Mouse (Mus musculus): Measurements from ENCODE around the gene Hikeshi.

The Hikeshi gene

DNA sequence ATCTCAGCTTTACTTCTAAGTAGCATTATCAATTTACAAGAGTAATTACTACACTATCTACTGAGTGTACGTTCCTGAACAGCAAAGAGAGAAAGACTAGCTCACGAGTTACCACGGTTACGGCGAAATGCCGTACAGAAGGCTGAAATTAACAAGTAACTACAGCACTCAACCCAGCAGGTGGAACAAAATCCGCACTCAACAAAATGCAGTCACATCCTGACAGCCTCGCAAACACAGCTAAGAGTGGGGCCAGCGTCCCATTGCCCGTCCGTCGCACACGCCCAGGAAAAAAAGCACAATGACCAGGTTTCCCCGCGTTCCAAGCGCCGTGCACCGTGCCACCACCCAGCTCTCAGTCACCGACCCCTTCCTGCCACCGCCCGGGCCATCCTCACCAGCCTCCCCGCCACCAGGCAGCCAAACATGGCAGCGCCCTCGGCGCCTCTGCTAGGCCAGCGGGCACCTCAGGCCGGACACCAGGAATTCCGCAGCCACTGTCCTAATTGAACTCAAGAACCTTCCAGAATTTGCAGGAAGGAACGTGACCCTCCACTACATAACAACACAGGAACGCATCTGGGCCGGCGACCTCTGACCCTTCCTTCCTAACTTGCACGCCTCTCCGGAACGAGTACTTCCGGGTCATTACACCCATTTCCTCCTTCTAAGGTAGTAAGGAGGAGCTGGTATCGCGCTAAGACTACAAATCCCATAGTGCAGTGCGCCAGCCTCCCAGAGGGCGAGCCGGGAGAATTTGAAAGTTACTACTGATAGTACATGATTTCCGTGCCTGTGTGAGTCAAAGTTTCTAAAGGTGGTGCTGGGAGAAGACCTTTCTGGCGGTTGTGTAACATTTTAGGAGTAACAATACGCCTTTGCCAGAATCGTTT is at the start of gene Hikeshi:
Gene Hikeshi (minus strand): TSS at position 634 of the 893 bp plus-strand sequence.
- peak; percentile 92 to 93 for DNase-seq (ENCODE audit: low spot score in 2 of 2)

- DNase-seq (ENCODE audit: low spot score in 2 of 2) = no peak
These were observed 43.4 kb upstream of the Hikeshi start for GRCm38 (mm10) chr7:89984421-89984820.

DNA sequence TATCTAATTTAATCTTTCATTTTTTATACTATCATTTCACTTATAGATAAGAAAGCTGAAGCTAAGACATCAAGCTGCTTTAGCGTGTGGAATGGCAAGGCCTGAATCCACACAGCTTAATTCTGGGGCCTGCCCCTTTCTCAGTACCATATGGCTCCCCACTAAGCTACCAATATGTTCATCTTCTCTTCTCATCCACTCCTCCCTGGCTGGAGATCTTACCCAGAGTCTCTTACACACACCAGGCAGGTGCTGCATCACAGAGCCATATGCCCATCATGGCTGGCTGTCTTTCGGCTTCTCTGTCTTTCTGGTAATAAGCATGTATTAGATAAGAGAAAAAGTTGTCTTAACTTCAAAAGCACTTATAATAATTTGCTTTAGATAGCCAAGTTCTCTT is 42.4 kb upstream of the Hikeshi start:
- no peak for DNase-seq (ENCODE audit: low spot score in 2 of 2)

- no peak for DNase-seq (ENCODE audit: low spot score in 2 of 2)
These were observed 40.6 kb upstream of the Hikeshi start for GRCm38 (mm10) chr7:89981557-89981956.

DNA sequence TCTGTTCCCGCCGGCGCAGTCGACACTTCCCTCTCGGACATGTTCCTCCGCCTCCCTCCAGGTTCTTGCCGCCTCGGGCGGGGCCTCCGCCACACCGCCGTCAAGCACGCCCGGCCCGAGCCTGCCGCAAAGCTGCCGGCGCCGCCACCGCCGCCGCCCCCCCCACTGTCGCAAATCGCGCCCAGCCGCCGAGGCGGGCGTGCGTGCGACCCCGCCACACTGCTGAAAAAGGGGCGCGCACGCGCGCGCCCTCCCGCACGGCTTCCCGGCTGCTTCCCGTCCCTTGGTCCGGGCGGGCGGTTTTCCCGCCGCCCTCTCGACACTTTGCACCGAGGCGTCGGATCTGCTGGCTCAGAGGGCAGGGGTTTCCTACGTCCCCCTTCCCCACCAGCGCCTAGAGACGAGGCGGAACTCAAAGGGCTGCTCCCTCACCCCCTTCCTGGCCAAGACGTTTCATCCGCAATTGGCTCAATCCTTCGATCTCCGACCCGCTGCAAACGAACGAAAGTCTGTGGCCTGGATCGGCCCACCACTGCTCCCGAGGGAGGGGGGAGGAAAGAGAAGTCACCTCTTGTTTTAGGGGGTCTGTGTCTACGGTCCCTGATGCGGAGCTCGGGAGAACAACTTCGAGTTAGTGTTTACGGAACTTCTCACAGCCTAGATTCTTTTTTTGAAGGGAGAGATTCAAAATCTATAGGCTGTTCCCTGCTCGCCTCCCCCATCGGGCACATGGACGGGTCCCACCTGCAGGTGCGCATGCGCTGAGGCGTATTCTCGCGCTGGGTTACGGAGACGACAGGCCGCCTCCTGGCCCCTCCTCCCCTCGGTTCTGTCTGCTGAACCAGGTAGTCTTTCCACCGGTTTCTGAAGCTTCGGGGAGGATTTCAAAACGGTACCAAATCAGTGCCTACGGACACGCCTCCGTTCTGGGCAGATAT is 39.8 kb upstream of the Hikeshi start, which contains the start of gene Eed:
Gene Eed (minus strand): TSS at position 499 of the 938 bp plus-strand sequence.
- peak; percentile 96 to 99 for DNase-seq (ENCODE audit: low spot score in 2 of 2)

DNA sequence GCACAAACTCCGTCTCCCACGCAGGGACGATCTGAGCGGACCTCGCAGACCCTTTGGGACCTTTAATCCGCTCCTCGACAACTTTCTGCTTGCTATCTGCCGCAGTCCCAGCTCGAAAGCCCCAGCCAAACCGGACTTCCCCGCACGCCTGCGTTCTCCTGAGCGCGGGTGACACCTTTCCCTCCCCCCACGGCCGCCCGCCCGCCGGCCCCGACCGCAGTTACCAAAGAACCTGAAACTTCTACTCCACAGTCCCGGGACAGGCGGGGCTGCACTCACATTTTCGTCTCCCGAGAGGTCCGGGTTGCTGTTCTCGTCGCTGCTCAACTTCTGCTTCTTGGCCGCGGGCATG is 39.1 kb upstream of the Hikeshi start:
- DNase-seq (ENCODE audit: low spot score in 2 of 2) = no peak

- no peak for DNase-seq (ENCODE audit: low spot score in 2 of 2)
These were observed 38.6 kb upstream of the Hikeshi start for GRCm38 (mm10) chr7:89979432-89980130.

DNA sequence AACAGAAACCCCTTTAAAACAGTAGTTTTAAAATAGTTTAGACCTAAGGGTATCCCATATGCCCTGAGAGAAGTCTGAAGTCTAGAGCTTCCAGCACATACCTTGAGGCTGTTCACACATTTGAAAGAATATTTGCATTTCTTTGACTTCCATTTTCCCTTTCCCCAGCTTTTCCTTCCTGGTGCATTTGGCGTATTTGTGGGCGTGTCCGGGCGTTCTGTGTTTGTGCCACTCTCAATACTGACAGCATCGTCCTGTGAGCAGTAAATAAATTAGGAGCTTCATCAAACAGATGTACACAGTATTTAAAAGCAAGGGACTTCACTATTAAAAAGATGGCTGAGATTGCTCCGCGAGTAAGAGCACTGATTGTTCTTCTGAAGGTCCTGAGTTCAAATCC is 35.8 kb upstream of the Hikeshi start:
- DNase-seq (ENCODE audit: low spot score in 2 of 2) = no peak

- no peak for DNase-seq (ENCODE audit: low spot score in 2 of 2)
These were observed 34.6 kb upstream of the Hikeshi start for GRCm38 (mm10) chr7:89975571-89975970.

GRCm38 (mm10) chr7:89967235-89967634 is 26.2 kb upstream of the Hikeshi start:
- DNase-seq (ENCODE audit: low spot score in 2 of 2) = no peak

- DNase-seq (ENCODE audit: low spot score in 2 of 2) = no peak
These were observed 25.8 kb upstream of the Hikeshi start for GRCm38 (mm10) chr7:89966771-89967170.

- no peak for DNase-seq (ENCODE audit: low spot score in 2 of 2)
These were observed 22.1 kb upstream of the Hikeshi start for GRCm38 (mm10) chr7:89963135-89963534.

- no peak for DNase-seq (ENCODE audit: low spot score in 2 of 2)
These were observed 16.3 kb upstream of the Hikeshi start for GRCm38 (mm10) chr7:89957300-89957699.

- DNase-seq (ENCODE audit: low spot score in 2 of 2) = no peak
These were observed 13.3 kb upstream of the Hikeshi start for GRCm38 (mm10) chr7:89954261-89954660.

DNA sequence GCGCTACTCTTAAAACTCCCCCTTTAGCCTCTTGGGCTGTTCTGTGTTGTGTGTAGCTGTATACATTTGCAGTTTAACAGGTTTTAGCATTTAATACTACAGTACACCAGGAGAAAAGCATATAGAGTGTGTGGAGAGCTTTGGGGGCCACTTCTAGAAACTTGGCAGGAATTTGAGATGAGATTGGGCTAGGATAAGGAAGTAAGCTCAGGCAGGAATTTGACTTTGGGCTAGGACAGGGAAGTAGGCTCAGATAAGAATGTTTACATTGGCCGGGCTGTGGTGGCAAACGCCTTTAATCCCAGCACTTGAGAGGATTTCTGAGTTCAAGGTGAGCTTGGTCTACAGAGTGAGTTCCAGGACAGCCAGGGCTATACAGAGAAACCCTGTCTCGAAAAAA is 8.4 kb upstream of the Hikeshi start:
- no peak for DNase-seq (ENCODE audit: low spot score in 2 of 2)

- DNase-seq (ENCODE audit: low spot score in 2 of 2) = no peak
These were observed 7.0 kb upstream of the Hikeshi start for GRCm38 (mm10) chr7:89948026-89948425.

DNA sequence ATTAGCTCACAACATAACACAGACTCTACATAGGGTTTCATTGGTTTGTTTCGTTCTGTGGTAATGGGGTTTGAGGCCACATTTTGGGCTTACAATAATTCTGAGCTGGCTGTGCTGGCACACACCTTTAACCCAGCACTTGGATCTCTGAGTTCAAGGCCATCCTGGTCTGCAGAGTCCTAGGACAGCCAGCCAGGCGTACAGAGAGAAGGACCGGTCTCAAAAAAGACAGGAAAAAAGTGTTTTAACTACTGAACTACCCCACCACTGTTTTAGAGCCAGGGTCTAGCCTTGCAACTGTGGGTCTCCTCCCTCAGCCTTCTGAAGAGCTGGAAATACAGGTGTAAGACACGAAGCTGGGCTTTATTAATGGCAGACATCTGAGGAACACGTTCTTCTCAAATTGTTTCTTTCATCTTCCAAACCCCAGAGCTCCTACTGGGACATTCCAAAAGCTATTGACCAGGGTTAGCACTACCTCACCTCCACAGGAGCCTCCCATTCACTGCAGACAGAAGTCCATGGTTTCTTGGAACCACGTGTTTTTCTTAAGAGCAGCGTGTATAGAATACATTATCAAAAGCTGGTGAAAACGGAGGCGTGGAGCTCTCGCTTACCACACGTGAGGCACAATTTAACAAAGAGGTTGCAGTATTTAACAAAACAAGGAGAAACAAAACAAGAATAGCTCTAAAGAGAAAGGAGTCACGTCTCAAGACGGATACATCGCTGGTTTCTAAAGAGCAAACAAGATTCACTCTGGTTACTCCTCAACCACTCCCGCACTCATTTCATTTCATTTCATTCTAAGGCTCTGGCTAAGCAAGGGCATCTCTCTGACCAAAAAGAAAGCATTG is 1.3 kb downstream of the Hikeshi start:
- DNase-seq (ENCODE audit: low spot score in 2 of 2) = no peak

GRCm38 (mm10) chr7:89923441-89924180 is 17.4 kb downstream of the Hikeshi start:
- no peak for DNase-seq (ENCODE audit: low spot score in 2 of 2)

DNA sequence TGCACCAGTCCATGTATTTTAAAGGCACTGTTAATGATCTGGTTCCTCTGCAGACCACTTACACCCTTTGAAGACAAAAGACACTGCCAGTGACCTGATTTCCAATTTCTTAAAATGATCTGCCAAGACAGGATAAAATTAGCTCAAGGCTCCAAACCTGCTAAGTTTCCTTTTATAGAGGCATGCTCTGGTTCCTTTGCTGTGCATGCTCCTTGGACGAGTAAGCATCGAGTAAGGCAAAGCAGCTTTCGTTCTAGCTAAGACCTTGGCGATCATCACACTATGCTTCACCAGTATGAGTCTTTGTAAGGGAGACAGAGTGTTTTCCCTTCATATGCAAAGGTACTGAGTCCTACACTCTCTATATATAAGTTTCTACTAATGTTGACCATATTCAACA is 23.2 kb downstream of the Hikeshi start:
- no peak for DNase-seq (ENCODE audit: low spot score in 2 of 2)

- DNase-seq (ENCODE audit: low spot score in 2 of 2) = no peak
These were observed 24.3 kb downstream of the Hikeshi start for GRCm38 (mm10) chr7:89916711-89917110.
